Mouse (Mus musculus) thymus, adult 2 months (tissue): ENCODE results near the gene Ddx10. TPM values are rescaled to one million over a fixed set of nuclear protein-coding genes. Genes with fewer than 3 reads are reported as not detected.

Source experiments
- DNase-seq: peaks from one replicate; pipeline ENCODE4 v3.0.0; 2021
- H3K27ac ChIP-seq: fragments of 200-500 bp; 2 replicates; pipeline ENCODE4 v1.5.1; 2012; ENCODE audit warnings: low read length, control low read depth; ENCODE audit not compliant: control insufficient read depth, insufficient read depth
- H3K27me3 ChIP-seq: fragments of 200-500 bp; 2 replicates; pipeline ENCODE4 v1.6.1; 2012; ENCODE audit warnings: mild to moderate bottlenecking, low read length, moderate library complexity, mixed read lengths; ENCODE audit not compliant: control insufficient read depth, insufficient read depth
- H3K36me3 ChIP-seq: fragments of 200-500 bp; 2 replicates; pipeline ENCODE4 v1.6.1; 2012; ENCODE audit warnings: mild to moderate bottlenecking, low read length, moderate library complexity; ENCODE audit not compliant: control insufficient read depth, insufficient read depth
- H3K4me1 ChIP-seq: fragments of 200-500 bp; replicated peaks from 2 replicates; pipeline ENCODE4 v1.6.1; 2012; ENCODE audit warnings: low read length; ENCODE audit not compliant: control insufficient read depth, insufficient read depth
- H3K4me3 ChIP-seq: fragments of 200-500 bp; 2 replicates; pipeline ENCODE4 v1.5.1; 2012; ENCODE audit warnings: mild to moderate bottlenecking, low read length, control low read depth, moderate library complexity; ENCODE audit not compliant: control insufficient read depth, insufficient read depth
- CTCF ChIP-seq: fragments of 200-500 bp; IDR thresholded peaks from 2 replicates; pipeline ENCODE4 v1.5.1; 2012; ENCODE audit warnings: mild to moderate bottlenecking, control low read depth, low read length, moderate library complexity, borderline replicate concordance; ENCODE audit not compliant: control insufficient read depth, poor library complexity, insufficient read depth; ENCODE audit errors: extremely low read depth
- POLR2A ChIP-seq: fragments of 200-500 bp; IDR thresholded peaks from 2 replicates; pipeline ENCODE4 v1.6.1; 2012; ENCODE audit warnings: mild to moderate bottlenecking, low read length, control low read depth, moderate library complexity; ENCODE audit not compliant: control insufficient read depth, poor library complexity, insufficient read depth; ENCODE audit errors: extremely low read depth
- WGBS: fragments of 180-500 bp; shearing (Covaris S2); methylation state at CpG from one replicate; pipeline ENCODE4 v1.1.7; 2018; 5-methylcytosine and 5-hydroxymethylcytosine counted together
- polyA plus RNA-seq: library from polyadenylated mRNA; depleted of rRNA; stranded (reverse); fragments of >200 nt; gene quantifications from 2 replicates; pipeline ENCODE4 v1.2.3, GENCODE M21; 2012

Gene Ddx10
- polyA plus RNA-seq, 1 experiment, result 3.7 TPM

DNA sequence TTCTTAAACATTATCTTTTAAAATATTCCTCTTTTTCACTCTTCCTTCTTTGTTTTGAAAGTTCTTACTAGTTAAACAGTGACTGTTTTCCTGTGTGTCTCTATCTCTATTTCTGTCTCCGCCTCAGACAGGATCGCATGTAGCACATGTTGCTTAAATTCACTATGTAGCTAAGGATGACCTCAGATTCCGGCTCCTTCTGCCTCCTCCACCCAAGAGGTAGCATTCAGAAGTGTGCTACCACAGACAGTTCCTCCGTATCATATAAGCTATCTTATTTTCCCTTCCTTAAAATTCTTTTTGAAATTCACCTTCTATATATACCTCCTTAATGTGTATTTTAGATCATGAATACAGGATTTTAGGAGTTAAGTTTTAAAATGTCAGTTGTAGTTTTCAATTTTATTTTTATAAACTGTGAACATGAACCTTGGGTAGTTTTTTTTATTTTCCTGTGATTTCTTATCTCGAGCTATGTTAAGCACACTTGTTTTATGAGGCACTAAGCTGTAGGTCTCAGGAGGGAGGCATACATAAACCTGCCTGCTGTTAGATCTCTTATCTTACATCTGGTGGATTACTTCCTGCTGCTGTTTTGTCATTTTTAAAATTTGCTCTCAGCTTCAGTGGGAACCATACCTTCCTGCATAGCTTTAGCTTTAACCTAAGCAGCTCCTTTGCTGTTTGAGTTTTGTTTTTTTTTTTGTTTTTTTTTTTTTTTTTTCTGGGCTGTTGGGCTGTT lies 23.6 kb upstream of the Ddx10 start:
- peaks cover 11% of the 10 kb centered on the region for H3K4me1 ChIP-seq
- TF ChIP-seq CTCF, result no peak
- no peak for TF ChIP-seq POLR2A
- H3K27me3 ChIP-seq, result no peaks in the 10 kb centered on the region
- no peaks in the 10 kb centered on the region for H3K36me3 ChIP-seq
- peak overlapping the region; percentile 97 for H3K27ac ChIP-seq
- no peak overlapping the region for H3K4me3 ChIP-seq
- no peak for DNase-seq
- 15% methylated on average over 5 of the region's 5 CpGs for WGBS

DNA sequence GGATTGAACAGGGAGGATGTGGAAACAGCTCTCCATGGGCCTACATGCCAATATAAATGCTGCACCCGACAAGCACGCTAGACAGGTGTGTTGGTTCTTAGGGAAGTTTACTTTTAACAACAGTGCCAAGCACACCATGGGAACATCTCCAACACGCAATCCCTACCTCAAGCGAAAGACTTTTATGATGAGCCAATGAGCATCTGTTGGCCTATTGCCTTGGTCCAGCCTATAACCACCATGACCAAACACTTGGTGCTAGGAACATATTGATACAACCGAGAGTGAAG lies 21.6 kb upstream of the Ddx10 start:
- Histone ChIP-seq H3K27me3 (no peaks in the 10 kb centered on the region), H3K27ac (no peak overlapping the region), H3K4me1 (peaks cover 11% of the 10 kb centered on the region), H3K36me3 (no peaks in the 10 kb centered on the region), H3K4me3 (no peak overlapping the region)
- TF ChIP-seq POLR2A (no peak), CTCF (no peak)
- no peak for DNase-seq
- 96% methylated on average over 5 of the region's 5 CpGs for WGBS

DNA sequence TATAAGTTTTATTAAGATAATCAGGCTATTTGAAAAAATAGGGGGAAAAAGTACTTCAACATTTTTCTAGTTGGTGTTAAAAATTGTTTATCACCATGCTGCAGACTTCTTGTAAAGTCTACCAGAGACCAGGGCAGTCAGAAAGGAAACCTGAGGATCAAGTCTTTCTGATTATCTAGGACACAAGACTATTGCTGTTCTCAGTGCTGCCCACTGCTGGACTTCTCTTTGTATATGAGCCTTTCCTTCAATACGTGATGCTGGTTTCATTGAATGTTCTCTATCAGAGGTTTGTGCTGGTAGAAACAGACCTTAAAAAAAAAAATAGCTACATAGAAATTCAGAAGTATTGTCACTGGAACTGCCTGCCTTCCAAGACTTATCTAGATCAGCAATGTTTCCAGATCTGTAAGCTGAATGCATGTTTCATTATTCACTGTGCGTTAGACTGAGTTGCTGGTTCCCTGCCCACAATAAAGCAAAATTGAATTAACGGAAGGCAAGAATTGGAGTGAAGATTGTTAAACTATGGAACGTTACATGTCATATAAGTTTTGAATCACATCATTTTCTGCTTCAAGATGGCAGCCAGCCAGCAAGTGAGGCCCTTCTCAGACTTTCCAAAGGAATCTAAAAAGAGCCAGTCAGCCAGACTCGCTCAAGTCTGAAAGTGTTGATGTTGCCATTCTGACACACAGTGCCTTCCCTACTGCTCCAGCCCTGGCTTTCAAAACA lies 21.0 kb upstream of the Ddx10 start:
- no peaks in the 10 kb centered on the region for H3K27me3 ChIP-seq
- WGBS, result 92% methylated on average over 5 of the region's 5 CpGs
- no peak for TF ChIP-seq CTCF
- TF ChIP-seq POLR2A, result no peak
- peaks cover 11% of the 10 kb centered on the region for H3K4me1 ChIP-seq
- no peak overlapping the region for H3K4me3 ChIP-seq
- no peak for DNase-seq
- H3K27ac ChIP-seq, result no peak overlapping the region
- no peaks in the 10 kb centered on the region for H3K36me3 ChIP-seq

DNA sequence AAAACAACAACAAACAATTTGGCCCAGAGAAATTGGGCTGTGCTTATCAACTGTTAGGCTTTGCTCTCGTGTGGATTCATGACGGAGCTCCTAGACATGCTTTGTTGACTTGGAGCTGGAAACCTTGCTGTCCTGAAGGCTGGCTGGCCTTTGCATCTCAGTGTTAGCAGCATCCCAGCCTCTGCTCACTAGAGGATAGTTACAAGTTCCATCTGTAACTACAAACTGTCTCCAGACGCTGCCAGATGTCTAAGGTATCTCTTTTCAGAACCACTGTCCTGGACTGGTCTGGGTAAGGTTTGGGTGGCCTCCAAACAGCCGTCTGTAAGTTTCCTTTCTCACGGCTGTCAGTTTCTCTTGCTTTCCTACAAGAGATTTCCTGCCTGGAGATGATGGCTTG lies 20.2 kb upstream of the Ddx10 start:
- no peak overlapping the region for H3K27ac ChIP-seq
- H3K36me3 ChIP-seq, result no peaks in the 10 kb centered on the region
- H3K27me3 ChIP-seq, result no peaks in the 10 kb centered on the region
- peaks cover 5% of the 10 kb centered on the region for H3K4me1 ChIP-seq
- 84% methylated on average over 5 of the region's 5 CpGs for WGBS
- no peak overlapping the region for H3K4me3 ChIP-seq
- no peak for DNase-seq
- TF ChIP-seq POLR2A, result no peak
- TF ChIP-seq CTCF, result no peak

DNA sequence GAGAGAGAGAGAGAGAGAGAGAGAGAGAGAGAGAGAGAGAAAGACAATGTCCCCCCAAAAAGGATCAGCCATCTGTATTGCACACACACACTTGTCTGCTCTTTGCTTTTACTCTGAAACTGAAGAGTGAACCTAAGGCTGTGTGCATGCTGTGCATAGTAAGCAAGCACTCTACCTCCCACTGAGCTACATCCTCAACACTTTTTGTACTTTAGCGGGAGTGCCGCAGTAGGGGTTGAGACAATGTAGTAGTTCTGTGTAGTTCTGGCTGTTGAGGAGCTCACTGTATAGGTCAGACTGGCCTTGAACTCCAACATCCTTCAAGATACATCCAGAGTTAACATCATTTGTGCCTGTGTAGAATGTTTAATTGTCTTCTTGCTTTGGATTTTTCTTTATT lies 17.7 kb upstream of the Ddx10 start:
- TF ChIP-seq CTCF (no peak), POLR2A (no peak)
- WGBS, result 99% methylated on average over 2 of the region's 2 CpGs
- Histone ChIP-seq H3K4me3 (no peak overlapping the region), H3K36me3 (no peaks in the 10 kb centered on the region), H3K27me3 (no peaks in the 10 kb centered on the region), H3K27ac (no peak overlapping the region), H3K4me1 (no peaks in the 10 kb centered on the region)
- DNase-seq, result no peak

DNA sequence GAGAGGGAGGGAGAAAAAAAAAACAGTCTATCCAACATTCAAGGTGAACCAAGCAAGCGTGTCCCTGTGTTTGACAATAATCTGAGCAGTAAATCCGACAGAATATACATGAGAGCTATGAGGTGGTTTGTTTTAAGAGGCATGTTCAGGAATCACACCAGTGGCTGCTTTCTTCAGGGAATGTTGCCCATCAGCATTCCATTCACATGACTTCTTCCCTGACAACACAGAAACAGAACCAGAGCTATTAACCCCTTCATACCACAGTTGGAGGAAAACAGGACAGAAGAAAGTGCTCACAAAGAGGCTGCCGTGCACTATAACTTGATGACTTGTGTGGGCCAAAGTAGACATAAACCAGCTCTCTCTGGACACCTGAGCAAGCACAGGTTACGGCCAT lies 16.5 kb upstream of the Ddx10 start:
- no peak for DNase-seq
- Histone ChIP-seq H3K36me3 (no peaks in the 10 kb centered on the region), H3K4me3 (no peak overlapping the region), H3K27ac (no peak overlapping the region), H3K27me3 (no peaks in the 10 kb centered on the region), H3K4me1 (no peaks in the 10 kb centered on the region)
- 98% methylated on average over 4 of the region's 4 CpGs for WGBS
- no peak for TF ChIP-seq POLR2A
- no peak for TF ChIP-seq CTCF

DNA sequence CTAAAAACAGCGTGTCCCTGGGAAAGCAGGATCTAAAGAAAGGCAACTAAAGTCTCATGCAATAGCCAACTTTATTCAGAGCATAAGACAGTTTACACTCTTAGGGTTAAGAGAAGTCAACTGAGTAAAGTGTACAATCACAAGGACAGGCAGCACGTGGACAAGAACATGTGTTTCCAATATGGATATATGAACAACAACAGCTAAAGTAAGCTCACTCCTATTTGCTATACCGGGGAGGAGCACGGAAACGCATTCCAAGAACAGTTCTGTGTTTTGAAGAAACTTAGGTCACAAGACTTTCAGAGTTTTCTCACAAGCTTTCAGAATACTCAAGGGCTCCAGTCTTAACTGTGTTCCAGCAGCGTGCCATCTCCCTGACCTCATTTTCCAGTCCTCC lies 10.3 kb upstream of the Ddx10 start:
- no peaks in the 10 kb centered on the region for H3K36me3 ChIP-seq
- H3K27me3 ChIP-seq, result no peaks in the 10 kb centered on the region
- no peak for TF ChIP-seq POLR2A
- TF ChIP-seq CTCF, result no peak
- H3K4me3 ChIP-seq, result no peak overlapping the region
- H3K4me1 ChIP-seq, result no peaks in the 10 kb centered on the region
- no peak overlapping the region for H3K27ac ChIP-seq
- no peak for DNase-seq
- WGBS, result 93% methylated on average over 6 of the region's 6 CpGs
